Mouse (Mus musculus): ENCODE results near the gene Lpp. TPM values are rescaled to one million over a fixed set of nuclear protein-coding genes. Genes with fewer than 3 reads are reported as not detected.

Gene Lpp
- polyA plus RNA-seq, 1 experiment from 2014 or later, result 10.7 TPM

DNA sequence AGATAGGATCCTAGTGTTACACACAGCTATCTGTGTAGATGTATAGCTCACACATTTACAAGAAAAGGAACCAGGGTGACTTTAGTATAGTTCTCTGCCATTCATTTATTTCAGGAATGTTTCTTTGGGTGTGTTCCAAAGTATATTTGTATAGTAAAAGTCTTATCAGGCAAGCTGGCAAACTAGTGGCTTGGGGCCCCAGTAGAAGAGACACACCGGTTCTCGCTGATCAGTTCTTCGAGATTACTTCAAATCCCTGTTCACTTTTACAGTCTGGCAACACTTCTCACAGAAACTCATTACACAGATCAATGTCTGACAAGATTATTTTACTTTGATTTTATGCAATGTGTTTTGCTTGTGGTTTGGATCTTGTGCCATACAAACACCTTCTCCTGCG is 408.0 kb downstream of the Lpp start:
- H3K36me3 ChIP-seq (replicated peaks; ENCODE audit: insufficient read depth, low read length), result no peaks in the 10 kb centered on the region

GRCm38 (mm10) chr16:24801780-24802179 is 408.5 kb downstream of the Lpp start:
- H3K36me3 ChIP-seq (replicated peaks; ENCODE audit: insufficient read depth, low read length), result no peaks in the 10 kb centered on the region
- no peak overlapping the region for H3K4me3 ChIP-seq (ENCODE audit: low read depth, low read length)
- TF ChIP-seq EP300 (IDR thresholded peaks at IDR 0.05; ENCODE audit: low read depth) (no peak), CTCF (IDR thresholded peaks at IDR 0.05; ENCODE audit: low read depth) (no peak)
- H3K27ac ChIP-seq (ENCODE audit: low read depth), result no peak overlapping the region
- H3K27me3 ChIP-seq (ENCODE audit: insufficient read depth, low read length), result no peaks in the 10 kb centered on the region
- no peaks in the 10 kb centered on the region for H3K4me1 ChIP-seq (ENCODE audit: insufficient read depth)
- no peak overlapping the region for H3K9ac ChIP-seq (replicated peaks)
- DNase-seq, result no peak
- 84% methylated on average over 1 of the region's 1 CpGs for WGBS (ENCODE audit: insufficient replicate concordance)
- ATAC-seq, result no peak
- H3K4me2 ChIP-seq (ENCODE audit: low read depth, low read length), result no peak overlapping the region
- no peaks in the 10 kb centered on the region for H3K9me3 ChIP-seq (ENCODE audit: low read length)

More for the DNA sequence above, 408.0 kb downstream of the Lpp start:
- WGBS (ENCODE audit: insufficient replicate concordance), result 58% methylated on average over 4 of the region's 4 CpGs
- H3K4me1 ChIP-seq (ENCODE audit: insufficient read depth), result no peaks in the 10 kb centered on the region
- no peak overlapping the region for H3K4me3 ChIP-seq (ENCODE audit: low read depth, low read length)
- no peaks in the 10 kb centered on the region for H3K9me3 ChIP-seq (ENCODE audit: low read length)
- H3K9ac ChIP-seq (replicated peaks), result no peak overlapping the region
- no peak overlapping the region for H3K4me2 ChIP-seq (ENCODE audit: low read depth, low read length)
- DNase-seq, result no peak
- ATAC-seq, result no peak
- H3K27me3 ChIP-seq (ENCODE audit: insufficient read depth, low read length), result no peaks in the 10 kb centered on the region
- no peak overlapping the region for H3K27ac ChIP-seq (ENCODE audit: low read depth)
- no peak for TF ChIP-seq CTCF (IDR thresholded peaks at IDR 0.05; ENCODE audit: low read depth)
- no peak for TF ChIP-seq EP300 (IDR thresholded peaks at IDR 0.05; ENCODE audit: low read depth)

DNA sequence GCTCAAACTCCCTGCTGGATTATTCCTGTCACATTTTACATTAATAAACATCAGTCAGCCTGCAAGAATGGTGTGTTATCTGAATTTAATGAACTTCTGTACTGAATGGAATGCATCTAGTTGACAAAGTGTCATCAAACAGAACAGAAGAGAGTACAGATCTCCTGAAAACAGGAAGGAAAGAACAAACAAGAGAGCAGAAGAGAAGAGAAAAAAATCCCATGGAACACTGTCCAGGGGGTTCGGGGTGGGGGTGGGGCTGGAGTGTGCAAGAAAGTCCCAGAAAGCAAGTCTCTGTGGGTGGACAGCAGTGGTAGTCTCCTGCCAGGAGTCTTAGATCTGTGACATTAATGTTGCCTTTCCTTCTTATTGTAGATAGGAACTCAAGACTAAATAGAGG is 412.8 kb downstream of the Lpp start:
- no peak for TF ChIP-seq CTCF (IDR thresholded peaks at IDR 0.05; ENCODE audit: low read depth)
- no peak for TF ChIP-seq EP300 (IDR thresholded peaks at IDR 0.05; ENCODE audit: low read depth)
- Histone ChIP-seq H3K4me1 (ENCODE audit: insufficient read depth) (no peaks in the 10 kb centered on the region), H3K4me3 (ENCODE audit: low read depth, low read length) (no peak overlapping the region), H3K9ac (replicated peaks) (no peak overlapping the region), H3K4me2 (ENCODE audit: low read depth, low read length) (no peak overlapping the region), H3K9me3 (ENCODE audit: low read length) (no peaks in the 10 kb centered on the region), H3K27ac (ENCODE audit: low read depth) (no peak overlapping the region), H3K27me3 (ENCODE audit: insufficient read depth, low read length) (no peaks in the 10 kb centered on the region), H3K36me3 (replicated peaks; ENCODE audit: insufficient read depth, low read length) (no peaks in the 10 kb centered on the region)
- no peak for DNase-seq
- 71% methylated on average over 1 of the region's 1 CpGs for WGBS (ENCODE audit: insufficient replicate concordance)
- no peak for ATAC-seq

- H3K4me2 ChIP-seq (ENCODE audit: low read depth, low read length), result no peak overlapping the region
- no peak overlapping the region for H3K27ac ChIP-seq (ENCODE audit: low read depth)
- no peak overlapping the region for H3K4me3 ChIP-seq (ENCODE audit: low read depth, low read length)
- H3K9me3 ChIP-seq (ENCODE audit: low read length), result no peaks in the 10 kb centered on the region
- no peak overlapping the region for H3K9ac ChIP-seq (replicated peaks)
- no peak for ATAC-seq
- TF ChIP-seq EP300 (IDR thresholded peaks at IDR 0.05; ENCODE audit: low read depth), result no peak
- no peak for TF ChIP-seq CTCF (IDR thresholded peaks at IDR 0.05; ENCODE audit: low read depth)
- H3K36me3 ChIP-seq (replicated peaks; ENCODE audit: insufficient read depth, low read length), result no peaks in the 10 kb centered on the region
- 57% methylated on average over 4 of the region's 4 CpGs for WGBS (ENCODE audit: insufficient replicate concordance)
- H3K4me1 ChIP-seq (ENCODE audit: insufficient read depth), result no peaks in the 10 kb centered on the region
- H3K27me3 ChIP-seq (ENCODE audit: insufficient read depth, low read length), result no peaks in the 10 kb centered on the region
- no peak for DNase-seq
Measured at GRCm38 (mm10) chr16:24807565-24807964, 414.3 kb downstream of the Lpp start.

- H3K36me3 ChIP-seq (replicated peaks; ENCODE audit: insufficient read depth, low read length), result no peaks in the 10 kb centered on the region
- H3K9ac ChIP-seq (replicated peaks), result no peak overlapping the region
- 74% methylated on average over 6 of the region's 6 CpGs for WGBS (ENCODE audit: insufficient replicate concordance)
- DNase-seq (no peak), ATAC-seq (no peak)
- no peak for TF ChIP-seq CTCF (IDR thresholded peaks at IDR 0.05; ENCODE audit: low read depth)
- no peak for TF ChIP-seq EP300 (IDR thresholded peaks at IDR 0.05; ENCODE audit: low read depth)
- no peaks in the 10 kb centered on the region for H3K27me3 ChIP-seq (ENCODE audit: insufficient read depth, low read length)
- no peak overlapping the region for H3K27ac ChIP-seq (ENCODE audit: low read depth)
- no peaks in the 10 kb centered on the region for H3K4me1 ChIP-seq (ENCODE audit: insufficient read depth)
- H3K4me3 ChIP-seq (ENCODE audit: low read depth, low read length), result no peak overlapping the region
- no peaks in the 10 kb centered on the region for H3K9me3 ChIP-seq (ENCODE audit: low read length)
- H3K4me2 ChIP-seq (ENCODE audit: low read depth, low read length), result no peak overlapping the region
Measured at GRCm38 (mm10) chr16:24809811-24810210, 416.5 kb downstream of the Lpp start.

- no peaks in the 10 kb centered on the region for H3K9me3 ChIP-seq (ENCODE audit: low read length)
- H3K36me3 ChIP-seq (replicated peaks; ENCODE audit: insufficient read depth, low read length), result no peaks in the 10 kb centered on the region
- no peak overlapping the region for H3K4me3 ChIP-seq (ENCODE audit: low read depth, low read length)
- H3K9ac ChIP-seq (replicated peaks), result no peak overlapping the region
- H3K27ac ChIP-seq (ENCODE audit: low read depth), result no peak overlapping the region
- TF ChIP-seq CTCF (IDR thresholded peaks at IDR 0.05; ENCODE audit: low read depth) (no peak), EP300 (IDR thresholded peaks at IDR 0.05; ENCODE audit: low read depth) (no peak)
- no peaks in the 10 kb centered on the region for H3K4me1 ChIP-seq (ENCODE audit: insufficient read depth)
- DNase-seq (no peak), ATAC-seq (no peak)
- no peak overlapping the region for H3K4me2 ChIP-seq (ENCODE audit: low read depth, low read length)
- WGBS (ENCODE audit: insufficient replicate concordance), result 67% methylated on average over 3 of the region's 3 CpGs
- no peaks in the 10 kb centered on the region for H3K27me3 ChIP-seq (ENCODE audit: insufficient read depth, low read length)
Measured at GRCm38 (mm10) chr16:24816621-24817020, 423.3 kb downstream of the Lpp start.

DNA sequence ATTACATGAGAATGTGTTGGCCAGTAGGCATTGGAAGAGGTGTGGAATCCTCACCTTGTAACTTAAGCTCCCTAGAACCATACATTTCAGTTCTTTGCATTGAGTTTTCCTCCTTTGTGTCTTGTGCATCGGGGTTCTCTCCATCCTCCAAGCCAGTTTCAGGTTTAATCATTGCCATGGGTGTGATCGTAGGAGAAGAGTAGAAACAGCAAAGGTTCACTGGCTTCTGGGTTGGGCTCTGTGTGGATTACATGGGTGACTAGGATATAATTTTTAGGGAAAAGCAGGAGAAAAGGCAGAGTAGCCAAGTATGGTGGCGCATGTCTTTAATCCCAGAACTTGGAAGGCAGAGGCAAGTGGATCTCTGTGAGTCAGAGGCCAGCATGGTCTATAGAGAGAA is 424.1 kb downstream of the Lpp start:
- Histone ChIP-seq H3K27ac (ENCODE audit: low read depth) (no peak overlapping the region), H3K36me3 (replicated peaks; ENCODE audit: insufficient read depth, low read length) (no peaks in the 10 kb centered on the region), H3K9me3 (ENCODE audit: low read length) (no peaks in the 10 kb centered on the region), H3K4me2 (ENCODE audit: low read depth, low read length) (no peak overlapping the region), H3K4me1 (ENCODE audit: insufficient read depth) (no peaks in the 10 kb centered on the region), H3K27me3 (ENCODE audit: insufficient read depth, low read length) (no peaks in the 10 kb centered on the region), H3K4me3 (ENCODE audit: low read depth, low read length) (no peak overlapping the region), H3K9ac (replicated peaks) (no peak overlapping the region)
- no peak for ATAC-seq
- DNase-seq, result no peak
- no peak for TF ChIP-seq EP300 (IDR thresholded peaks at IDR 0.05; ENCODE audit: low read depth)
- 78% methylated on average over 3 of the region's 3 CpGs for WGBS (ENCODE audit: insufficient replicate concordance)

All from liver, postnatal 0 days (tissue).